Mouse (Mus musculus) liver, embryonic 14.5 days (tissue): ENCODE results near the gene Glt1d1. TPM values are rescaled to one million over a fixed set of nuclear protein-coding genes. Genes with fewer than 3 reads are reported as not detected.

Experiments
- ATAC-seq: fragments of 200-750 bp; cut with Nextera tagmentation; 2 replicates; pipeline ENCODE4 v1.8.0; 2017; ENCODE audit warnings: moderate number of reproducible peaks, mild to moderate bottlenecking, moderate library complexity; ENCODE audit not compliant: insufficient read depth
- DNase-seq, 3 experiments: peaks; one replicate each; pipeline ENCODE4 v3.0.0-alpha.2; 2012 to 2013; ENCODE audit warnings: low read depth in 3 of 3, low spot score in 3 of 3
- H3K27ac ChIP-seq: fragments of 300-500 bp; sonication (generic); 2 replicates; pipeline ENCODE4 v1.5.1; 2014; ENCODE audit warnings: moderate library complexity, mild to moderate bottlenecking, control low read depth, inconsistent platforms
- H3K27me3 ChIP-seq: fragments of 300-500 bp; sonication (generic); 2 replicates; pipeline ENCODE4 v1.6.1; 2014; ENCODE audit warnings: mild to moderate bottlenecking, low read length, moderate library complexity; ENCODE audit not compliant: control insufficient read depth, insufficient read depth
- H3K36me3 ChIP-seq: fragments of 300-500 bp; sonication (generic); replicated peaks from 2 replicates; pipeline ENCODE4 v1.6.1; 2014; ENCODE audit warnings: low read depth; ENCODE audit not compliant: control insufficient read depth, insufficient read depth
- H3K4me1 ChIP-seq, 2 experiments: fragments of 200-500 bp in 1 of 2; fragments of 300-500 bp in 1 of 2; sonication (generic) in 1 of 2; replicated peaks; 2 replicates each; pipeline ENCODE4 v1.6.1; 2012 to 2014; ENCODE audit warnings: antibody characterized with exemption in 1 of 2, inconsistent platforms in 1 of 2, low read length in 1 of 2; ENCODE audit not compliant: control insufficient read depth in 2 of 2, insufficient read depth in 2 of 2
- H3K4me2 ChIP-seq: fragments of 300-500 bp; sonication (generic); 2 replicates; pipeline ENCODE4 v1.6.1; 2014; ENCODE audit warnings: low read depth, mild to moderate bottlenecking, control low read depth, moderate library complexity
- H3K4me3 ChIP-seq, 2 experiments: fragments of 200-500 bp in 1 of 2; fragments of 300-500 bp in 1 of 2; sonication (generic) in 1 of 2; 2 replicates each; pipeline ENCODE4 v1.5.1; 2012 to 2014; ENCODE audit warnings: low read depth in 2 of 2, low read length in 2 of 2, mild to moderate bottlenecking in 2 of 2, control low read depth in 1 of 2, inconsistent platforms in 1 of 2, moderate library complexity in 1 of 2; ENCODE audit not compliant: insufficient read depth in 1 of 2
- H3K9ac ChIP-seq: fragments of 300-500 bp; sonication (generic); replicated peaks from 2 replicates; pipeline ENCODE4 v1.6.1; 2014; ENCODE audit warnings: mild to moderate bottlenecking, control low read depth, moderate library complexity
- H3K9me3 ChIP-seq: fragments of 300-500 bp; sonication (generic); 2 replicates; pipeline ENCODE4 v1.6.1; 2016; ENCODE audit warnings: low read length, mixed read lengths; ENCODE audit not compliant: control insufficient read depth
- CTCF ChIP-seq: IDR thresholded peaks from 2 replicates; pipeline ENCODE4 v1.5.1; 2016; ENCODE audit warnings: antibody characterized with exemption, low read depth, control low read depth
- EP300 ChIP-seq: IDR thresholded peaks from 2 replicates; pipeline ENCODE4 v1.6.1; 2016; ENCODE audit warnings: antibody characterized with exemption, low read depth
- WGBS: fragments of 180-500 bp; shearing (Covaris S2); extraction: QIAGEN DNeasy Blood & Tissue Kit; methylation state at CpG from one replicate; pipeline ENCODE4 v1.1.7; 2014; ENCODE audit not compliant: insufficient replicate concordance; 5-methylcytosine and 5-hydroxymethylcytosine counted together
- polyA plus RNA-seq, 2 experiments: library from polyadenylated mRNA; depleted of rRNA in 1 of 2; stranded (reverse) in 1 of 2; unstranded in 1 of 2; fragments of >200 nt; fragmentation: Nextera tagmentation in 1 of 2; extraction: Ambion mirVana in 1 of 2; gene quantifications; 2 replicates each; pipeline versions ENCODE4 v1.2.1 to v1.2.3; 2012 to 2014

Glt1d1 gene
- polyA plus RNA-seq, 2 experiments: 0.13 TPM; not detected in 1

GRCm38 (mm10) chr5:127610787-127611509 lies 21.1 kb upstream of the Glt1d1 start:
- no peak overlapping the region for H3K4me3 ChIP-seq
- peaks cover 16% of the 10 kb centered on the region; the same call in 1 of the 2 replicates for H3K36me3 ChIP-seq
- peak overlapping the region; percentile 1; the same call in 1 of the 2 replicates for H3K4me2 ChIP-seq
- H3K9ac ChIP-seq: no peak overlapping the region
- no peaks in the 10 kb centered on the region for H3K27me3 ChIP-seq
- ATAC-seq (peak; percentile 60; the same call in 1 of the 2 replicates), DNase-seq (peak in 2 of 3 experiments; percentile 7 to 26)
- no peaks in the 10 kb centered on the region for H3K9me3 ChIP-seq
- TF ChIP-seq EP300 (no peak), CTCF (no peak)
- WGBS: 24% methylated on average over 6 of the region's 6 CpGs
- H3K27ac ChIP-seq: no peak overlapping the region
- peaks cover 0 to 44% of the 10 kb centered on the region in 2 experiments; a peak in 2 of 4 replicates for H3K4me1 ChIP-seq

GRCm38 (mm10) chr5:127611881-127612280 lies 20.2 kb upstream of the Glt1d1 start:
- Histone ChIP-seq H3K9ac (no peak overlapping the region), H3K4me1 (peaks cover 0 to 48% of the 10 kb centered on the region in 2 experiments; a peak in 2 of 4 replicates), H3K4me2 (peak overlapping the region; percentile 20; the same call in 1 of the 2 replicates), H3K9me3 (no peaks in the 10 kb centered on the region), H3K27me3 (no peaks in the 10 kb centered on the region), H3K36me3 (peaks cover 13% of the 10 kb centered on the region; the same call in 1 of the 2 replicates), H3K27ac (no peak overlapping the region), H3K4me3 (no peak overlapping the region)
- TF ChIP-seq CTCF (no peak), EP300 (no peak)
- DNase-seq: no peak
- no peak for ATAC-seq
- WGBS: 66% methylated on average over 1 of the region's 1 CpGs

GRCm38 (mm10) chr5:127612397-127612796 lies 19.7 kb upstream of the Glt1d1 start:
- H3K4me2 ChIP-seq: no peak overlapping the region
- no peak overlapping the region for H3K9ac ChIP-seq
- peaks cover 0 to 48% of the 10 kb centered on the region in 2 experiments; a peak in 2 of 4 replicates for H3K4me1 ChIP-seq
- TF ChIP-seq EP300: no peak
- no peak for TF ChIP-seq CTCF
- H3K9me3 ChIP-seq: no peaks in the 10 kb centered on the region
- no peak for DNase-seq
- H3K27me3 ChIP-seq: no peaks in the 10 kb centered on the region
- H3K27ac ChIP-seq: no peak overlapping the region
- ATAC-seq: no peak
- 87% methylated on average over 6 of the region's 6 CpGs for WGBS
- peaks cover 8% of the 10 kb centered on the region; the same call in 1 of the 2 replicates for H3K36me3 ChIP-seq
- H3K4me3 ChIP-seq: no peak overlapping the region

DNA sequence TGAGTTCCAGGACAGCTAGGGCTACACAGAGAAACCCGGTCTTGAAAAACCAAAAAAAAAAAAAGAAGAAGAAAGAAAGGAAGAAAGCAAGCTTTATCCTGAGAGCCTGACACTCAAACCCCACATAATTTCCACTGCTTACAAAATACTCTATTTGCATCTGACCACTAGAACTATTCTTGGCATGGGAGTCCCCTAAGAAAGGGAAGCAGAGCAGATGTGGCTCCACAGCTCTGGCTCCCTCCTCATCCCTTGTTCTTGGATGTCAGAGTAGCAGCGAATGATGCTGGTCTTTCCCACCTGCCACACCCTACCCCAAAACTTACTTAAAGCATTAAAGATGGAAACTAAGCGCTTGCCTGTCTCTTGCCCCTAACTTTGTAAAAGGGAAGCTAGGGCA lies 16.6 kb upstream of the Glt1d1 start:
- Histone ChIP-seq H3K4me3 (peak overlapping the region; percentile 79 to 91), H3K27ac (no peak overlapping the region), H3K9me3 (no peaks in the 10 kb centered on the region), H3K9ac (peak overlapping the region; percentile 24; the same call in 1 of the 2 replicates), H3K27me3 (no peaks in the 10 kb centered on the region), H3K4me1 (peaks cover 0 to 38% of the 10 kb centered on the region in 2 experiments; a peak in 2 of 4 replicates), H3K36me3 (no peaks in the 10 kb centered on the region), H3K4me2 (peak overlapping the region; percentile 77)
- DNase-seq: no peak
- TF ChIP-seq EP300: no peak
- no peak for TF ChIP-seq CTCF
- ATAC-seq: no peak
- WGBS: 31% methylated on average over 3 of the region's 3 CpGs

DNA sequence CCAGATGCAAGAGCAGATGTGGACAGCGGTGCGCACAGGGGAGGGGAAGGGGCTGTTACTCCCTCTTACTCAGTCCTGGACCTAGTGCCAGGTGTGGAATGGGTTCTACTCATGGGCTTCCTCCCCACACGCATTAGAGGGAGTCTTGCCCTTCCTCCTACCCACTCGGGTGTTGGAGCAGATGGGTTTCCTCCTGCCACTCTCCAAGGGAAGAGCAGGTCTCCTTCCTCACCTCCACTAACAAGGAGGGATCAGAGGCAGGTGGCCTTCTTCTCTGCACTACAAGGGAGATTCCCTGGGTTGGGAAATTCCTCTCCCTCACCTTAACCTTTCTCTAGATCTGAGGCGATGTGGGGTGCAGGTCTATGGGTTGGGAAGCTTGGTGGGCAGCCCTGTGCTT lies 15.9 kb upstream of the Glt1d1 start:
- peaks cover 0 to 35% of the 10 kb centered on the region in 2 experiments; a peak in 2 of 4 replicates for H3K4me1 ChIP-seq
- ATAC-seq: no peak
- no peaks in the 10 kb centered on the region for H3K36me3 ChIP-seq
- TF ChIP-seq EP300 (no peak), CTCF (no peak)
- H3K9me3 ChIP-seq: no peaks in the 10 kb centered on the region
- peak overlapping the region; percentile 79 to 91 for H3K4me3 ChIP-seq
- WGBS: 7% methylated on average over 5 of the region's 5 CpGs
- no peak overlapping the region for H3K27ac ChIP-seq
- H3K27me3 ChIP-seq: no peaks in the 10 kb centered on the region
- peak overlapping the region; percentile 71 for H3K9ac ChIP-seq
- H3K4me2 ChIP-seq: peak overlapping the region; percentile 77
- DNase-seq: no peak
